Mouse (Mus musculus) E14TG2a.4 (cell line): ENCODE measurements around the gene Cfap97.
A peak's percentile ranks its signal among the peaks of the same experiment; 100 is the strongest.
"Not testable (repeated sequence)": the region's sequence is repeated elsewhere in the genome, so short reads cannot be mapped to it uniquely, and the experiment has no call there.

Experiments
- H3K27me3 ChIP-seq: 2 replicates; pipeline ENCODE4 v1.6.1; 2014; ENCODE audit warnings: low read length, control low read depth; ENCODE audit not compliant: insufficient read depth
- H3K36me3 ChIP-seq: 2 replicates; pipeline ENCODE4 v1.6.1; 2014; ENCODE audit warnings: low read length, control low read depth; ENCODE audit not compliant: insufficient read depth
- H3K4me1 ChIP-seq: replicated peaks from 2 replicates; pipeline ENCODE4 v1.6.1; 2014; ENCODE audit warnings: low read depth, low read length, control low read depth
- H3K4me3 ChIP-seq: replicated peaks from 2 replicates; pipeline ENCODE4 v1.5.1; 2014; ENCODE audit warnings: mild to moderate bottlenecking, low read length
- H3K9me3 ChIP-seq: 2 replicates; pipeline ENCODE4 v1.6.1; 2014; ENCODE audit warnings: low read length, control low read depth
- CTCF ChIP-seq: conservative IDR thresholded peaks from 2 replicates; pipeline ENCODE4 v1.5.1; 2014; ENCODE audit warnings: low read length
- NANOG ChIP-seq: IDR thresholded peaks from 2 replicates; pipeline ENCODE4 v1.6.1; 2014; ENCODE audit warnings: borderline replicate concordance, low read length, mixed read lengths
- POU5F1 ChIP-seq: IDR thresholded peaks from 2 replicates; pipeline ENCODE4 v1.6.1; 2014; ENCODE audit warnings: low read length, borderline replicate concordance

Cfap97 gene

GRCm38 (mm10) chr8:46226622-46227021, 75.1 kb downstream of the Cfap97 start:
- Histone ChIP-seq H3K27me3 (peaks cover 47% of the 10 kb centered on the region), H3K4me1 (no peaks in the 10 kb centered on the region), H3K9me3 (no peaks in the 10 kb centered on the region), H3K36me3 (no peaks in the 10 kb centered on the region), H3K4me3 (no peak overlapping the region)
- no peak for TF ChIP-seq CTCF
- no peak for TF ChIP-seq NANOG

- not testable (repeated sequence) for H3K36me3 ChIP-seq, H3K9me3 ChIP-seq, H3K4me1 ChIP-seq, H3K4me3 ChIP-seq
- peaks cover 50% of the 10 kb centered on the region for H3K27me3 ChIP-seq
Observed at GRCm38 (mm10) chr8:46231968-46232367, 80.4 kb downstream of the Cfap97 start.

GRCm38 (mm10) chr8:46232798-46233197, 81.2 kb downstream of the Cfap97 start:
- no peak for TF ChIP-seq POU5F1
- TF ChIP-seq CTCF, result no peak
- no peak for TF ChIP-seq NANOG
- no peaks in the 10 kb centered on the region for H3K36me3 ChIP-seq
- H3K9me3 ChIP-seq, result no peaks in the 10 kb centered on the region
- no peak overlapping the region for H3K4me3 ChIP-seq
- H3K27me3 ChIP-seq, result peaks cover 45% of the 10 kb centered on the region
- no peaks in the 10 kb centered on the region for H3K4me1 ChIP-seq

- no peak overlapping the region for H3K4me3 ChIP-seq
- no peaks in the 10 kb centered on the region for H3K4me1 ChIP-seq
- H3K27me3 ChIP-seq, result peaks cover 44% of the 10 kb centered on the region
- no peaks in the 10 kb centered on the region for H3K9me3 ChIP-seq
- TF ChIP-seq CTCF (no peak), POU5F1 (no peak), NANOG (no peak)
- H3K36me3 ChIP-seq, result no peaks in the 10 kb centered on the region
Observed at GRCm38 (mm10) chr8:46234736-46235135, 83.2 kb downstream of the Cfap97 start.

- H3K9me3 ChIP-seq, result no peaks in the 10 kb centered on the region
- H3K27me3 ChIP-seq, result peaks cover 49% of the 10 kb centered on the region
- H3K4me3 ChIP-seq, result no peak overlapping the region
- no peaks in the 10 kb centered on the region for H3K4me1 ChIP-seq
- no peaks in the 10 kb centered on the region for H3K36me3 ChIP-seq
- no peak for TF ChIP-seq CTCF
- TF ChIP-seq NANOG, result no peak
- TF ChIP-seq POU5F1, result no peak
Observed at GRCm38 (mm10) chr8:46236441-46237223, 85.1 kb downstream of the Cfap97 start.

- Histone ChIP-seq H3K36me3 (no peaks in the 10 kb centered on the region), H3K27me3 (peaks cover 25% of the 10 kb centered on the region), H3K4me1 (no peaks in the 10 kb centered on the region), H3K9me3 (no peaks in the 10 kb centered on the region), H3K4me3 (no peak overlapping the region)
- TF ChIP-seq POU5F1 (no peak), CTCF (peak; percentile 40), NANOG (no peak)
Observed at GRCm38 (mm10) chr8:46241568-46242374, 90.2 kb downstream of the Cfap97 start.

GRCm38 (mm10) chr8:46242946-46243345, 91.4 kb downstream of the Cfap97 start:
- TF ChIP-seq POU5F1, result no peak
- TF ChIP-seq NANOG, result no peak
- TF ChIP-seq CTCF, result no peak
- Histone ChIP-seq H3K9me3 (no peaks in the 10 kb centered on the region), H3K36me3 (no peaks in the 10 kb centered on the region), H3K4me3 (no peak overlapping the region), H3K27me3 (peaks cover 25% of the 10 kb centered on the region), H3K4me1 (no peaks in the 10 kb centered on the region)
